Mouse (Mus musculus) cortical plate, adult 2 months (tissue): ENCODE results near the gene Dmrt1.

ENCODE experiments used
- CTCF ChIP-seq: fragments of 200-500 bp; IDR thresholded peaks from 2 replicates; pipeline ENCODE4 v1.5.1; 2011; ENCODE audit warnings: mild to moderate bottlenecking, control low read depth, low read length; ENCODE audit not compliant: insufficient read depth; ENCODE audit errors: extremely low read depth
- POLR2A ChIP-seq: fragments of 200-500 bp; IDR thresholded peaks from 2 replicates; pipeline ENCODE4 v1.6.1; 2011; ENCODE audit warnings: mild to moderate bottlenecking, low read length, control low read depth; ENCODE audit not compliant: insufficient read depth; ENCODE audit errors: extremely low read depth

- TF ChIP-seq CTCF (no peak), POLR2A (no peak)
Observed at GRCm38 (mm10) chr19:25615889-25616288, 110.5 kb downstream of the Dmrt1 start.
